Mouse (Mus musculus): Measurements from ENCODE around the gene Tmbim7.

DNA sequence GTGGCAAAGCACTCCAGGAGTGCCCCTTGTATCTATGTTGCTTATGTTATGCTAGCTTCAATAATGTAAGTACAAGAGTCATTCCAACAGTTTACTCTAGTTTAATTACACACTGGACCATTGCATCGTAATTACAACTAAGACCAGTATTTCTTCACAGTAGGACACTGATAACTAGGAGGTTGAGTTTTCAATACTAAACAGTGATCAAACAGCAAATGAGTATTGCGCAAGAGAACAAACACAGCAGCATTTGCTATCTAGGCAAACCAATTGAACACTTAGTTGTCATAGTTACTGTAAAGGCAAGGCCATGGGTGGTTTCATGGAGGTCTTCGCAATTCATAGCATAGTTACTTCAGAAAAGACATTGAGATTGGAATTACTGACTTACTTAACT, 40.3 kb downstream of the Tmbim7 start:
- TF ChIP-seq CTCF (IDR thresholded peaks at IDR 0.05; ENCODE audit: extremely low read depth, insufficient read depth, low read length) (no peak), POLR2A (IDR thresholded peaks at IDR 0.05; ENCODE audit: extremely low read depth, insufficient read depth, low read length) (no peak)
